Mouse (Mus musculus) adrenal gland, postnatal 4 days (tissue): ENCODE data around the gene Cggbp1. TPM values are rescaled to one million over a fixed set of nuclear protein-coding genes. Genes with fewer than 3 reads are reported as not detected.
"Not testable (repeated sequence)": the region's sequence is repeated elsewhere in the genome, so short reads cannot be mapped to it uniquely, and the experiment has no call there.

Source experiments
- DNase-seq, 2 experiments: peaks; one replicate each; pipeline ENCODE4 v3.0.0; 2021 to 2022; ENCODE audit warnings: low spot score in 2 of 2, mixed read lengths in 2 of 2
- long read RNA-seq, 2 experiments: library from polyadenylated mRNA; stranded (forward); transcript quantifications; one replicate each; pipeline ENCODE4 v2.0.0; 2021
- total RNA-seq, 2 experiments: library from RNA; stranded (reverse); gene quantifications; 2 replicates each; pipeline ENCODE4 v1.2.3; 2021

Cggbp1 gene
- total RNA-seq, result 100 to 1,000 TPM; 132 TPM
- long read RNA-seq, experiment 1, full-length matches to known transcripts, result 48 of 63 reads
- long read RNA-seq, experiment 1, partial matches to known transcripts, result 0 of 63 reads
- long read RNA-seq, experiment 1, other reads (novel, unspliced or antisense), result 15 of 63 reads
- long read RNA-seq, experiment 2, full-length matches to known transcripts, result 119 of 181 reads
- long read RNA-seq, experiment 2, partial matches to known transcripts, result 8 of 181 reads
- long read RNA-seq, experiment 2, other reads (novel, unspliced or antisense), result 54 of 181 reads

DNA sequence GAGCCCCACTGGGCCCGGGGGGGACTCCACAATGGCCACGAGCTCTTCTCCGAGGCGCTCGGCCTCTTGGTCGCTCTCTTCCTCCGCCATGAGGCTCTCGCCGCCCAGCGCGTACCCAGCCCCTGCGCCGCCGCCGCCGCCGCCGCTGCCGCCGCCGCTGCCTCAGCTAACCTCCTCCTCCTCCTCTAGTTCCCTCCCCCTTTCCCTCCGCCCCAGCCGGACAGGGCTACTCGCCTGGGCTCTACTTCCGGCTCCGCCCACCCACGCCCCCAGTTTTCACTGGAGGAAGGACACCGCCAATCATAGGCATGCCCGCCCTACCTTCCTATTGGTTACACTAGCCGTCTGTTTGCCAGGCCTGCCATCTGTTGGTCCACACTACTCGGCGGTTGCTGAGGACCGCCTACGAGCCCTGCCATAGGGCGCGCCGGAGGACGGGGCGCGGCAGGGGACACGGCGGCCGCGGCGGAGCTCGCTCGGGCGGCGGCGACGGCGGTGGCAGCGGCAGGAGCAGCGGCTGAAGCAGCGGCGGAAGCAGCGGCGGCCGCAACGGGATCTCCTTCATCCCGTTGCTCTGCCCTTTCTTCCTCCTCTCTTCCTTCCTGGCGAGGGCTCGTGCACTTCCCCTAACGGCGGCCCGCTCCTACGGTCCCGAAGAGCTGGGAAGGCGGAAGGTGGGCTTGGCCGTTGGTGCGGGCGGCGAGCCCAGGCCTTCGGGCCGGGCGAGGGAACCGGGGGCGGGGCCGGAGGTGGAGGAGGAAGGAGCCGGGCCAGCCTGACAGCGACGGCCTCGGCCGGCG, at the start of gene Cggbp1, which contains the start of gene Zfp654:
Cggbp1 (plus strand) TSS at position 434 of the 800 bp plus-strand sequence.
Zfp654 (minus strand) TSS at position 90 of the 800 bp plus-strand sequence.
- DNase-seq, result peak; percentile 91 to 99

DNA sequence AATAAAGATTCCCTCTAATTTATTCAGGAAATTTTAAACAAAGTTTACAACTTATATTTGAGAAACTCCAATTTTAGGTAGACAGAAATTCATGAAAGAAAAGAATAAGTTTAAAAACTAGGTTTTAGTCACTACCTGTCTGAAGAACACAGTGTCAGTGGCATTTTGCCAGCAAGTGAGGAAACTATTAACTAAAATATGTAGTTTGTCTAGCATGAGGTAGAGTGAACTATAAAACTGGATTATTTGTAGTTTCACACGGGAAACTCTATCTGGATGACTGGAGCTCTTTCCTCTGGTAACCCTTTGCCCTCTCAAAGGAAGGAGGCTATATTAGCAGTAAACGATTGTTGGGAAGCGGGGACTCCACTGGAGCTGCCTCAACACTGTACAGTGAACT, 48.8 kb upstream of the Cggbp1 start:
- DNase-seq, result no peak

DNA sequence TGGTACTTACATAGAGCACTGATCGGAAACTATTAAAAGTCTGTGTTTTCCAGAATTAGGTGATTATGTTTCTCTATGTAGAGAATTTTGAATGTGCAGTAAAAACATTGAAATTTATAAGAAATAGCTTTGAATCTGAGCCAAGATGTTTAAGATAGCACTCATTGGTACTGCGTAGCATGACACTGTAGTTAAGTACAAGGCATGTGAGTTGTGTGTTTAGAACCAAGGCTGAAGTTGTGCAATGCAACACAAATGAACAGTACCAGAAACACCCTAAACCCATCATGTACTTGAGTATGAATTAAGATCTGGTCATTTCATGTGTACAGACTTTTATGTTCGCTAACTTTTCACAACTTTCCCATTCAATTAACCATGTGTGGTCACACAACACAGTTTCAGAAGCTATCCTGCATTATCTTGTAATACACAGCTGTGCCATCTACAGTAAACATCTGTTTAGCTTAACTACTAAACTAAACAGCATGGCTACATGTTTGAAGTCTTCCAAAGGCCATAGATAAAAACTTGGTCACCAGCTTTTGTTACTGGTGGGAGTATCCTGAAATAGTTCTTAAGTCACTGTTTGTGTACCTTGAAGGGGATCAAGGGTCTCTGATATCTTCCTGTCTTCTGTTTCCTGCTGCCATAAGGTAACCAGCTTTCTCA, 34.6 kb upstream of the Cggbp1 start:
- no peak for DNase-seq

DNA sequence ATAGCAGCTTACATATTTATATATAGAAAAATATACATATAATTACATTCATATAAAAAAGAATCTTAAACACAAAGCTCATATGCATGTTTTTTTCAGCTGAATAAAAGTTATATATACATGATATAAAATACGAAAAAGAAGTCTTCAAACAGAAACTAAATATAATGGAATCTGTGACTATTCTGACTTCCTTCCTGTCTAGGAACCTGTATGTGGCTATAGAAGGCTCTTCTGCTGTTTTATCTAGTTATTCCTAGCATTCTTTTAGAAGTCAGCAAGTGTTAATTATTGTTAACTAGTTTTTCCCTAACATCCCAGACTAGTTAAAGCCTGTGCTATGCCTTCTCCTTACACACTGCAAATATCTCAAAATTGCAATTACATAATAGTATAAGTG, 27.9 kb upstream of the Cggbp1 start:
- DNase-seq, result no peak

DNA sequence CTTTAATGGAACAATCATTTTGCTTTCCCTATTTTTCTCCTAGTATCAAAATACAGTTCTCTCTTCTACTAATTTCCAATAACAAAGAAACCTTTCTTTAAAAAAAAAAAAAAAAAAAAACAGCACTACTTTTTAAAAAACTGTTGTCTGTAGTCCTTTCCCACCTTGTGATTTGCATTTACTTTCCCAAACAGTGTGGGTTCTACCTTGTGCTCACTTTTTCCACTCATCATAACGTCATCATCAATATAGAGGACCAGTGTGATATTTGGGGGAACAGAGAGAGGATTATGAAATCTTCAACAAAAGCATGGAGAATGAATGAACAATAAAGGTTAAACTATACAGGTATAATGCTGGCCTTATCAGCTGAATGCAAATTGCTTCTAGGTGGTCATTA, 27.3 kb upstream of the Cggbp1 start:
- DNase-seq, result no peak

DNA sequence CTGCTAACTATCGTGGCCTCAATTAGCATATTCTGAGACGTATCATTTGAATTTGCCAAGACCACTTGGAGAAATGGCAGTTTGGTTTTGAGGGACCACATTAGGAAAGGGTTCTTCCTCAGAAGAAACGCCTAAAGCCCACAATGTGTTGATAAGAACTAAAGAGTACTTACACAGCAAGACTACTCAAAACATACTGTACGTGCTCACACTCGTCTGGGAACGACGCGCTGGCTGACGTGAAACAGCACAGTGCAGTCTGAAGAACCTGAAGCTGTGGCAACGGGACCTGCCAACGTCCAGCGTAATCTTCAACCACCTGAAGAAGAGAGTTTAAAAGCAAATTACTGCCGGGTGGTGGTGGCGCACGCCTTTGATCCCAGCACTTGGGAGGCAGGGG, 21.5 kb upstream of the Cggbp1 start:
- DNase-seq, result no peak

DNA sequence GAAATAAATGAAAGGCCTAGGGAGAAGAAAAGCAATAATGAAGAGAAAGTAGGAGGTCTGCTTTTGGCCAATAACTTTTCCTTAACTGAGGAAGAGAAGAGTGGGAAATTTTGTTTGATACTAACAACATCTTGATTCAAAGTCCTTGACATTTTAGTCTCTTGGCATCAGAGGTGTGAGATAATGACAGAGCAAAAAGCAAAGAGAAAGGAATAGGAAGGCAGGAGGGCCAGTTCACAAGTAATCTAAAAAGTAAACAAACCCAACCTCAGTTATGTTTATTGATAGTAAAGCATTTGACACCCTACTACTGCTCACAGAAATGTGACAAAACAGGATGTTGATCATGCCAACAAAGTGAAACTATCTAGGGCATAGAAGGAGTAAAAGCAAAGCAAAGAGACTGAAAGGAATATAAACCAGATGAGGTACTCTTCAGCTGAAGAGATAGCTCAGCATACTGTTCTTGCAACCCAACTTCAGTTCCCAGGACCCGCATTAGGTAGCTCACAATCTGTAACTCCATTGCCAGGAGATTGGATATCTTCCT, 15.7 kb upstream of the Cggbp1 start:
- no peak for DNase-seq

DNA sequence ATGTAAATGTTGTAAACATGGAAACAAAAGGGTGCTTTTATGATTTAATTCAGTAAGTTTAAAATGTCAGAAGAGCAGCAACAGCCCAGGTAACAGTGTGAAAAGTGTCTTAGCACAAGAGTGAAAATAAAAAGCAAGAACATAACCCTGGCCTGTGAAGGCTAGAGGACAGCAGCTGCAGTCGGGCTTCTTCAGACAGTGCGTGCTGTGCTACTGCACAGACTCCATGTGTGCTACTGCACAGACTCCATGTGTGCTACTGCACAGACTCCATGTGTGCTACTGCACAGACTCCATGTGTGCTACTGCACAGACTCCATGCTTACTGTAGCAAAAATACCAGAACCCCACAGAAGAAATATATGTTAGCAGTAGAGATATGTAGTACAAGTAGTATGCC, 15.1 kb upstream of the Cggbp1 start:
- DNase-seq, result no peak

DNA sequence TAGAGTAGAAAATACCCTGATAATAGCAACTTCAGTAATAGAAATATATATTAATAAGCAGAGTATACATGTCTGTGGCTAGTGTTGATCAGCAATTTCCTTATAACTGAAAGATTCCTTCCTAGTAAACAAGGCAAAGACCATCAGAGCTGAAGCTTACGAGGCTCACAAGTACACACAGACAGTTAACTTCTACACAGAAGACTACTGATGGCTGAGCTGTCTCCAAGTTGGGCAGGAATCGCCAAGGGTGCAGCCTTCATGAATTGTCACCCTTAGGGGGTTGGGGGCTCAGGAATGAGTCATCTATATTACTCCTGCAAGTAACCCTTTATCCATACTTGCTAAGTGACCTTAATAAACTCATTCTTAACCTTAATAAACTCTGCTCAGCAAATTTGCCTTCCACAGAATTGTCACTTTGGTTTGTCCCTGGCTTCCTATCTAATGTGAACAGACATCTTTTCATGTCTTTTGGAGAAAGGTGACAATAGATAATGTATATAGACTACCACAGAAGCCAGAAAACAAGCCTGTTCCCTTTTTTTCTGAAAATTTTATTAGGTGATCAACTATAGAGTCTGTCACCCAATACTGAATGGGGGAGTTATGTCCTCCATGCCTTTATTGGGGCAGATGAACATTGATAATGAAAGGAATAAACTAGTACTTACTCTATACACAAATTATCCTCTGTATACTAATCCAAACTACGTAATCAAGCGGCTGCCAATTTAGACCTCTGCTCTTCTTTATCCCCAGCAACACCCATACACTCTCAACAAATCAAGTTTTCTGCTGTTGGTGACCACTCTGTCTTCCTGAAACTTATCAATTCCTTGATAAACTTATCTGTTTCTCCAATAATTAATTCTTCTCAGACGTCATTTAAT, 10.1 kb upstream of the Cggbp1 start:
- no peak for DNase-seq

DNA sequence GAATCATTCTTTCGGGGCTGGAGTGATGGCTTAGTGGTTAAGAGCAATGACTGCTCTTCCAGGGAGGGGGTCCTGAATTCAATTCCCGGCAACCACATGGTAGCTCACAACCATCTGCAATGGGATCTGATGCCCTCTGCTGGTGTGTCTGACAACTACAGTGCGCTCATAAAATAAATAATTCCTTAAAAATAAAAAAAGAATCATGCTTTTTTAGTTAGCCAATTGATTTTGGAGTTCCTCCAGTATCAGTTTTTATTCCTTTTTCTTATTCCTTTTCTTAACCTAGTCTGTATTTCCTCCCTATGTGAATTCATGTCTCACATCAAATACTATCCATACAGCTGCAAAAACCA, 9.4 kb upstream of the Cggbp1 start:
- no peak for DNase-seq

DNA sequence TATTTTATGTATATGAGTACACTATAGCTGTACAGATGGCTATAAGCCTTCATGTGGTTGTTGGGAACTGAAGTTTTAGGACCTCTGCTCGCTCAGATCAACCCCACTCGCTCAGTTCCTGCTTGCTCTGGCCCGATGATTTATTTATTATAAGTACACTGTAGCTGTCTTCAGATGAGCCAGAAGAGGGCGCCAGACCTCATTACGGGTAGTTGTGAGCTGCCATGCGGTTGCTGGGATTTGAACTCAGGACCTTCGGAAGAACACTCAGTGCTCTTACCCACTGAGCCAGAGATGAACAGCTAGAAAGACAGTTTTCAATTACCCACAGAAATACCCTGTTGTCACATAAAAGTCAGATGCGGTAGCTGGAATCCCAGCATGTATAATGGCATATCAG, 5.8 kb upstream of the Cggbp1 start:
- DNase-seq, result no peak

DNA sequence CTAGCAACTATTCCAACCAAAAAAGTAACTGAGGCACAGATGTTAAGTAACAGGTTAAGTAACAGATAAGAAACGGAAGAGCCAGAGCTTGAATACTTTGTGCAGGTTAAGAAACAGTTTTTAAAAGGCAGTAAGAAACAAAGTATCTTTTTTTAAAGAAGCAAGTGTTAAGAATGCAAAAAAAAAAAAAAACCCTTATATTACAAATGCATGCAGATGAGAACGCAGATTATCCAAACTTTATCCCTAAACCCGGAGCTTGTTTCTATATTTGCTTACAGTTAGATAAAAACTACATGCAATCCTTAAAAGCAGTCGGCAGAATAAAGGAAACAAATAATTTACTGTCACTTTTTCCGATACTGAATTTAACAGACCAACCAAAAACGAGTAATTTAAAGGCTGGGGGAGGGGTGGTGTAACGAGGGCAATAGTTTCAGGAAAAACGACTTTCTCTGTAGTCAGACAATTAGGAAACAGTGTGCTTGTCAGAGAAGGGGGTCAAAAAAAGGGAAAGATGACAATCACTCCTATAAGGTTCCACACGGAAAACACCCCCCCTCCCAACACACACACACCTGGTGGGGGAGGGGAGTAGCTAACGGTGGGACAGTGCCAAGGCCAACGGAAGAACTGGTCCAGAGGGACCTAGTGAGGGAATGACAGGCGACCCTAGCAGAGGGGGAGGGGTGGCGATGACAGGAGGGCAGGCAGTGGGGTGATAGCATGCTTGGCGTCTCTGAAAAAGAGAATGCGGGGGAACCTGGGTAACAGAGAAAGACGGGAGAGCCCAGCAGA, 1.3 kb upstream of the Cggbp1 start:
- no peak for DNase-seq

DNA sequence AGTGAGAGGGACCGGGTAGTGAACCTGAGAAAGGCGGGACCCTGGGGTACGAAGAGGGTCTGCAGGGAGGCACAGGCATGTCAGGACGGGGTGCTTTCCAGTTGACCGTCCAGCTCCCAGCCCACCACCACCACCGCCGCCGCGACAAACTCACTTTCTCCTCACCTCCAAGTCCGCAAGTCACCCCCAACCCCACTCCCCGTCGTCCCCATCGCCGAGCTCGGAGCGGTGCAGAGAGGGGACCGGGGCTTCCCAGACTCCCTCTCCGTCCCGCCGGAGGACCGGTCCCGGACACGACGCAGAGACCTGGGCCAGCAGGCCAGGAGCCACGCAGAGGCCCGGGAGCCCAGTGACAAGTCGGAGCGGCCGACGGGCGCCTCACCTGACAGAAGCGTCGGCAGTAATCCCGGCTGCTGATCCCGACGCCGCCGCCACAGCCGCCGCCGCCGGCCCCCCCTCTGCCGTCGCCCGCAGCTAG, 672 bp upstream of the Cggbp1 start:
- DNase-seq, result peak in 1 of 2 experiments; percentile 37

DNA sequence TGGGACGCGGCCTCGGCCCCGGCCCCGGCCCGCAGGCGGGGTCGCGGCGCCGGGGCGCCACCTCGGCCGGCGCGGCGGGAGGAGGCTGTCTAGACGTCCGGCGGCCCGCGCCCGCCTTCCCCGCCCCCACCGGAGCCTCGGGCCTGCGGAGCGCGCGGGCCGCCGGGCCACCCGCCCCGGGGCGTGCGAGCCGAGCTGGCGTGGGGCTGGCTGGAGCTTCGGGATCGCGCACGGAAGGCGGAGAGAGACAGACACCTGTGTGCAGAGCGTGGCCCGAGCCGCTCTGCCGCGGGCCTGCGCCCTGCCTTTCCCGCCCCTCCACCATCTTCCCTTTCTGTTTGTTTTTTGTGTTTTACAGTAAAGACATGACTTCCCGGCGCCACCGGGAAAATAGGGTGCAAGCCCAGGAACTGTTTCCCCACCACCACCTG, 660 bp downstream of the Cggbp1 start:
- DNase-seq, result peak; percentile 7 to 10

DNA sequence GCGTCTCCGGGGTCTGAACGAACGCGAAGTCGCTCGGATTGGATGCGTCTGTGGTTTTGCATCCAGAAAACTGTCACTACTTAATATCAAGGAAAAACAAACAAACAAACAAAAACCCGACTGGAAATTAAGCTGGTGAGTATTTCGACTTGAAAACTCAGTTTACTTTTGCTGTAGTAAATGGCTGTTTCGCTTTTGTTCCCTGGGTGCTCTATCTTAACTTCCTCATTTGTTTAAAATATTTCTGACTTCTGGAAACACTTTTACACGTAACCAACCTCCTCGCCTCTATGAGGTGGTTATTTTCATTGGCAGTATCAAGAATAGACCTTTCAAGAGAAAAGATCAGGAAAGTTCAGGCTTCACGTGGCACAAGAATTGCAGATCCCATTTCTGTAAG, 1.1 kb downstream of the Cggbp1 start:
- DNase-seq, result no peak

DNA sequence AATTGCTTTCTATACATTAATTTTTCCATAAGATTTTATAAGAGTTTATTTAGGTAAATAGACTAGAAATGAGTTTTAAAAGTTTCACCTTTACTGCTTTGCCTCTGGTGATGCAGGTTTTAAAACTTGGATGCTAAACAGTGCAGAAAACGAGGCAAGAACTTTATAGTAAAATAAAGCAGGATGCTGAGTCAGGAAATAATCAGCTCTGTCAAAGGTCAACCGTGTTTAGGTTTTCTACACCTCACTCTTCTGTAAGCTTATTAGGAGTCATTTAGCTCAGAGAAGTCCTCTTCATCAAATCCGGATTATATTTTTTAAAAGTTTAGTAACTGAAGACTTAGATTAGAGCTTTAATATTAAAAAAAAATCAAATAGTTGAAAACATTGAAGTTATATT, 5.2 kb downstream of the Cggbp1 start:
- DNase-seq, result no peak

DNA sequence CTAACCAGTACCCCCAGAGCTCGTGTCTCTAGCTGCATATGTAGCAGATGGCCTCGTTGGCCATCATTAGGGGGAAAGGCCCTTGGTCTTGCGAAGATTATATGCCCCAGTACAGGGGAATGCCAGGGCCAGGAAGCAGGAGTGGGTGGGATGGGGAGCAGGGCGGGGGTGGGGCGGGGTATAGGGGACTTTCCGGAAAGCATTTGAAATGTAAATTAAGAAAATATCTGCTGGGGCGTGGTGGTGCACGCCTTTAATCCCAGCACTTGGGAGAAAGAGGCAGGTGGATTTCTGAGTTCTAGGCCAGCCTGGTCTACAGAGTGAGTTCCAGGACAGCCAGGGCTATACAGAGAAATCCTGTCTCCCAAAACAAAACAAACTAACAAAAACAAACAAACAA, 14.0 kb downstream of the Cggbp1 start:
- DNase-seq, result not testable (repeated sequence)

DNA sequence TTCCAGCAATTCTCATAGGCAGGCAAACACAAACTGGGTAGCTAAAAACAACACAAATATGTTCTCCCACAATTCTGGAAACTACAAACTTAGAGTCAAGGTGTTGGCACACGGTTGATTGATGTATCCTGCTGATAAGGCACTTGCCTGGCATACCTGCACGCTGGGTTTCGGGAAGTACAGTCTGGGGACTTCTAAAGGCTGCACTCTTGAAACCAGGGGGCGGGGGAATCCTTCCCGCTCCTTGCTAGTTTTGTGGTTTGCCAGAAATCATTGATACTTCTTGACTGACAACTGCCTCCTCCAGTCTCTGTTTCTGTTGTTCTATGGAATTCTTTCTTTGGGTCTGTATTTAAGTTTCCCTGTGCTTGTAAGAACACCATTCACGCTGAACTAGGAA, 16.8 kb downstream of the Cggbp1 start:
- no peak for DNase-seq

DNA sequence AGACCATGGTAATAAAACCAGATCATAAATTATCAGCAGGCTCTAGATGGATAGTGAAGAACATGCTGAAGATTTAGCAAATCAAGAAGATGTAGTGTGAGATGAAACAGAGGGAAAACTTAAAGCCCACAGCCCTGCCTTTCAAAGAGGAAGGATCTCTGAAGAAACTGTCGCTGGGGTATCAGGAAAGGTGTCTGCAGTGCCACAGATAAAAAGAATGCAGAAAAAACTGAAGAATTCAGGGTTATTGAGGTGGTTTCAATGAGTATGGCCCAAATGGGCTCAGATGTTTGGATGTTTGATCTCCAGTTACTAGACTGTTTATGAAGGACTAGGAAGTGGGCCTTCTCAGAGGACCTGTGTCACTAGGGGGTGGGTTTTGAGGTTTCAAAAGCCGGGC, 17.8 kb downstream of the Cggbp1 start:
- no peak for DNase-seq

DNA sequence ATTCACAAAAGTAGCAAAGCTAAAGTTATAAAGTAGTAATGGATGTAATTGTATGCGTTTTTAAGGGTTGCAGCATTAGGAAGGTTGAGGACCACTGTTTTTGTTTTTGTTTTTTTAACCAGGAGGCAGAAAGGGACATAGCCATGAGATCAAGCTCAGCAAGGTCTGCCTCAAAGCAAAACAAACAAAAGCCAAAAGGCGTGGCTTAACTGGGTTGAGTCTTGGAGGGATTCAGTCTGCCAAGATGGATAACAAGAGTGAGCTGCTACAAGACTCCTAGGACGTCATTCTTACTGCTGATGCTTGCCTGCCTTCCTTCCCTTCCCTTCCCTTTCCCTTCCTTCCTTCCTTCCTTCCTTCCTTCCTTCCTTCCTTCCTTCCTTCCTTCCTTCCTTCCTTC, 20.5 kb downstream of the Cggbp1 start:
- DNase-seq, result no peak
